Mouse (Mus musculus) heart, embryonic 10.5 days (tissue): ENCODE results near the gene Ctdsp1. TPM values are rescaled to one million over a fixed set of nuclear protein-coding genes. Genes with fewer than 3 reads are reported as not detected.

Experiments
- microRNA counts: library from miRNA; unstranded; fragments of <30 nt; microRNA quantifications from one replicate; lab custom pipeline; 2017
- microRNA-seq: library from miRNA; unstranded; fragments of <30 nt; microRNA quantifications from one replicate; pipeline ENCODE4, GENCODE M21; 2017
- polyA plus RNA-seq: library from polyadenylated mRNA; unstranded; fragments of >200 nt; fragmentation: Nextera tagmentation; extraction: Ambion mirVana; gene quantifications from 2 replicates; pipeline ENCODE4 v1.2.1, GENCODE M21; 2016

Gene Ctdsp1
- polyA plus RNA-seq, 1 experiment from 2014 or later, result 69.2 TPM

MicroRNAs within 50 kb of the gene (microRNA counts, 519-probe panel; counts per million panel counts)
- microRNA mmu-miR-26b (lab: Ali Mortazavi, UCI), result 3,454 counts per million, percentile 16 among the panel's probes with 10 or more counts

Small RNA genes lying within 50 kb of the gene (microRNA-seq; reads per million reads assigned to microRNA genes)
- 37,015 reads per million, percentile 99 among the genes with 10 or more reads in this experiment for gene Mir26b

Other genes with a start within 250 kb of the Ctdsp1 start
- gene Cxcr2, start 237.5 kb upstream of the Ctdsp1 start, polyA plus RNA-seq, result 0.09 and 0.20 TPM in 2 replicates
- not detected in 2 replicates for gene Cxcr1, start 196.9 kb upstream of the Ctdsp1 start, polyA plus RNA-seq
- gene Arpc2, start 155.4 kb upstream of the Ctdsp1 start, polyA plus RNA-seq, result 470 and 475 TPM in 2 replicates
- 0.70 and 1.7 TPM in 2 replicates for gene Gpbar1, start 113.0 kb upstream of the Ctdsp1 start, polyA plus RNA-seq
- 224 and 261 TPM in 2 replicates for gene Aamp, start 106.8 kb upstream of the Ctdsp1 start, polyA plus RNA-seq
- gene Pnkd, start 106.6 kb upstream of the Ctdsp1 start, polyA plus RNA-seq, result 170 and 253 TPM in 2 replicates
- 25.5 and 33.1 TPM in 2 replicates for gene Tmbim1, start 85.9 kb upstream of the Ctdsp1 start, polyA plus RNA-seq
- 0.20 and 0.28 TPM in 2 replicates for gene Catip, start 29.4 kb upstream of the Ctdsp1 start, polyA plus RNA-seq
- gene Slc11a1, start 16.3 kb upstream of the Ctdsp1 start, polyA plus RNA-seq, result 1.1 and 1.6 TPM in 2 replicates
- 0.94 and 1.1 TPM in 2 replicates for gene Vil1, start 17.9 kb downstream of the Ctdsp1 start, polyA plus RNA-seq
- 46.7 and 67.1 TPM in 2 replicates for gene Cnot9, start 114.5 kb downstream of the Ctdsp1 start, polyA plus RNA-seq
- gene Plcd4, start 151.4 kb downstream of the Ctdsp1 start, polyA plus RNA-seq, result 0.42 and 0.48 TPM in 2 replicates
- gene Usp37, start 152.8 kb downstream of the Ctdsp1 start, polyA plus RNA-seq, result 26.8 and 28.3 TPM in 2 replicates
- gene Zfp142, start 196.7 kb downstream of the Ctdsp1 start, polyA plus RNA-seq, result 6.8 and 9.2 TPM in 2 replicates
- 23.3 TPM in 2 replicates for gene Bcs1l, start 196.8 kb downstream of the Ctdsp1 start, polyA plus RNA-seq
- gene Rnf25, start 209.9 kb downstream of the Ctdsp1 start, polyA plus RNA-seq, result 25.4 and 32.8 TPM in 2 replicates
- 4.1 and 6.2 TPM in 2 replicates for gene Stk36, start 209.9 kb downstream of the Ctdsp1 start, polyA plus RNA-seq